Mouse (Mus musculus) embryonic facial prominence, embryonic 11.5 days (tissue): ENCODE results near the gene Oaz3. TPM values are rescaled to one million over a fixed set of nuclear protein-coding genes. Genes with fewer than 3 reads are reported as not detected.

ENCODE experiments used
- ATAC-seq: fragments of 200-750 bp; cut with Nextera tagmentation; replicated peaks from 2 replicates; pipeline ENCODE4 v1.8.0; 2017; ENCODE audit warnings: low read depth; ENCODE audit not compliant: insufficient number of reproducible peaks, low FRiP score, low TSS enrichment
- DNase-seq: peaks from one replicate; pipeline ENCODE4 v3.0.0-alpha.2; 2015; ENCODE audit warnings: low spot score
- H3K27ac ChIP-seq: fragments of 300-500 bp; sonication (generic); replicated peaks from 2 replicates; pipeline ENCODE4 v1.5.1; 2014; ENCODE audit warnings: mild to moderate bottlenecking, low read depth, low read length, control low read depth
- H3K27me3 ChIP-seq: fragments of 300-500 bp; sonication (generic); 2 replicates; pipeline ENCODE4 v1.6.1; 2014; ENCODE audit warnings: mild to moderate bottlenecking, low read length, moderate library complexity, mixed read lengths; ENCODE audit not compliant: control insufficient read depth, insufficient read depth
- H3K36me3 ChIP-seq: fragments of 300-500 bp; sonication (generic); replicated peaks from 2 replicates; pipeline ENCODE4 v1.6.1; 2014; ENCODE audit warnings: low read depth, mild to moderate bottlenecking, low read length, moderate library complexity, mixed read lengths; ENCODE audit not compliant: control insufficient read depth, insufficient read depth
- H3K4me1 ChIP-seq: fragments of 300-500 bp; sonication (generic); 2 replicates; pipeline ENCODE4 v1.6.1; 2014; ENCODE audit warnings: low read length, mixed read lengths; ENCODE audit not compliant: control insufficient read depth, insufficient read depth
- H3K4me2 ChIP-seq: fragments of 300-500 bp; sonication (generic); 2 replicates; pipeline ENCODE4 v1.6.1; 2014; ENCODE audit warnings: low read depth, mild to moderate bottlenecking, control low read depth, low read length, moderate library complexity
- H3K4me3 ChIP-seq: fragments of 300-500 bp; sonication (generic); 2 replicates; pipeline ENCODE4 v1.5.1; 2014; ENCODE audit warnings: low read depth, low read length, control low read depth
- H3K9ac ChIP-seq: fragments of 300-500 bp; sonication (generic); replicated peaks from 2 replicates; pipeline ENCODE4 v1.6.1; 2014; ENCODE audit warnings: mild to moderate bottlenecking, control low read depth, low read length
- H3K9me3 ChIP-seq: fragments of 300-500 bp; sonication (generic); replicated peaks from 2 replicates; pipeline ENCODE4 v1.6.1; 2016; ENCODE audit warnings: mild to moderate bottlenecking, low read length, inconsistent platforms, mixed read lengths; ENCODE audit not compliant: control insufficient read depth
- WGBS: fragments of 180-500 bp; shearing (Covaris S2); extraction: QIAGEN DNeasy Blood & Tissue Kit; methylation state at CpG from one replicate; pipeline ENCODE4 v1.1.7; 2014; 5-methylcytosine and 5-hydroxymethylcytosine counted together
- polyA plus RNA-seq: library from polyadenylated mRNA; unstranded; fragments of >200 nt; fragmentation: Nextera tagmentation; extraction: Ambion mirVana; gene quantifications from 2 replicates; pipeline ENCODE4 v1.2.1, GENCODE M21; 2014

Oaz3 gene
- polyA plus RNA-seq, 1 experiment from 2014 or later: not detected

DNA sequence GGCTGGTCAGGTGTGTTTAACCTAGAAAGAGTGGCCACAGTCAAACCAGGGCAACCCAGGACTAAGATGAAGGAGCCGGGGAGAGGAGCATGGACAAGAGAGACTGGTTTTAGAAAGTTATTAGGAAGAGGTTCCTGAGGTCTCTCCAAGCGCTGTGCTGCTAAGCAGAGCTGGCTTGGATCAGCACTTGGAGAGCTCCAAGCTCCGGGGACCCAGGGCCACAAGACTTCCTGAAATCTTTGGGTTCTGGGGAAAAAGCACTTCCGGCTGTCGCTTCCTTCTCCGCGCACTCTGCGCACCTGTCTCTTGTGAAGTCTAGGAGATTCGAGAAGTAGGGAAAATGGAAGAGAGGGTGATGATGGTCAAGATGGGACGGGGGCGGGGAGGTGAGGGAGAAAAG lies 35.8 kb upstream of the Oaz3 start:
- Histone ChIP-seq H3K9me3 (no peaks in the 10 kb centered on the region), H3K27ac (no peak overlapping the region), H3K36me3 (no peaks in the 10 kb centered on the region), H3K4me1 (no peaks in the 10 kb centered on the region; the same call in 1 of the 2 replicates), H3K4me2 (peak overlapping the region; percentile 25), H3K4me3 (peak overlapping the region; percentile 24), H3K27me3 (peaks cover 2% of the 10 kb centered on the region; the same call in 1 of the 2 replicates), H3K9ac (no peak overlapping the region)
- DNase-seq (peak; percentile 75), ATAC-seq (no peak)
- 2% methylated on average over 11 of the region's 11 CpGs for WGBS

GRCm38 (mm10) chr3:94478591-94479169 lies 35.0 kb upstream of the Oaz3 start:
- DNase-seq: no peak
- H3K4me1 ChIP-seq: no peaks in the 10 kb centered on the region
- ATAC-seq: 0 out of 2 replicates have a peak, but pooled peaks have one; percentile 31

DNA sequence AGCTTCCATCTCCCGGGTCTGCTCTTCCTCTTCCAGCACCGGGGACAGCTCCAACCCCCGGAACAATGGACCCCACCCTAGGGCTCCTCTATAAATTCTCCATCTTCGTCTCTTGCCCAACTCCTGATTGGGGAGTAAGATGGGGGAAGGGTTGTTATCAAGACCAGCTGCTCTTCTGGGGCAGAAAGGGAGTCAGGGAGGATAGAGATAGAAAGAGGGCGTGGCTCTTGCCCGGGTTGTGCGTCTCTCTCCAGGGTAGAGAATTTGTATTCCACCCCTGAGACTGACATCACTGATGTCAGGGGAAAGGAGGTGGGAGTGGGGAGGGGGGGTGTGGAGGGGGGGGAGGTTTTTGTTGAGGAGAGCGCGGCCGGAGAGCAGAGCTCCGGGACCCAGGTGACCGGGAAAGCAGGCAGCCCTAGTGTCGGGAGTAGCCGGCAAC lies 34.3 kb upstream of the Oaz3 start, which contains the start of gene Celf3:
Celf3 (plus strand) TSS at position 315 of the 442 bp plus-strand sequence.
- Histone ChIP-seq H3K27me3 (peaks cover 2% of the 10 kb centered on the region; the same call in 1 of the 2 replicates), H3K27ac (no peak within 1 kb of the TSS), H3K4me1 (no peaks in the 10 kb centered on the region), H3K9ac (peak within 1 kb of the TSS; percentile 22; the same call in 1 of the 2 replicates), H3K9me3 (no peaks in the 10 kb centered on the region), H3K36me3 (no peaks in the 10 kb centered on the region), H3K4me2 (peak within 1 kb of the TSS; percentile 0; the same call in 1 of the 2 replicates), H3K4me3 (peak within 1 kb of the TSS; percentile 24)
- DNase-seq (peak; percentile 66), ATAC-seq (peak; percentile 65)
- WGBS: under 1% methylated on average over 14 of the region's 14 CpGs

More at GRCm38 (mm10) chr3:94478591-94479169, 35.0 kb upstream of the Oaz3 start:
- no peak overlapping the region for H3K27ac ChIP-seq
- H3K36me3 ChIP-seq: no peaks in the 10 kb centered on the region
- peaks cover 2% of the 10 kb centered on the region; the same call in 1 of the 2 replicates for H3K27me3 ChIP-seq
- peak overlapping the region; percentile 24 for H3K4me3 ChIP-seq
- WGBS: 8% methylated on average over 9 of the region's 9 CpGs
- H3K4me2 ChIP-seq: peak overlapping the region; percentile 0; the same call in 1 of the 2 replicates
- peak overlapping the region; percentile 22; the same call in 1 of the 2 replicates for H3K9ac ChIP-seq
- no peaks in the 10 kb centered on the region for H3K9me3 ChIP-seq

- Histone ChIP-seq H3K27ac (no peak overlapping the region), H3K4me3 (no peak overlapping the region), H3K9me3 (no peaks in the 10 kb centered on the region), H3K4me1 (no peaks in the 10 kb centered on the region; the same call in 1 of the 2 replicates), H3K27me3 (peaks cover 2% of the 10 kb centered on the region; the same call in 1 of the 2 replicates), H3K4me2 (no peak overlapping the region), H3K9ac (no peak overlapping the region), H3K36me3 (no peaks in the 10 kb centered on the region)
- ATAC-seq (no peak), DNase-seq (no peak)
- WGBS: 56% methylated on average over 4 of the region's 4 CpGs
These were observed 33.7 kb upstream of the Oaz3 start for GRCm38 (mm10) chr3:94477444-94477843.

DNA sequence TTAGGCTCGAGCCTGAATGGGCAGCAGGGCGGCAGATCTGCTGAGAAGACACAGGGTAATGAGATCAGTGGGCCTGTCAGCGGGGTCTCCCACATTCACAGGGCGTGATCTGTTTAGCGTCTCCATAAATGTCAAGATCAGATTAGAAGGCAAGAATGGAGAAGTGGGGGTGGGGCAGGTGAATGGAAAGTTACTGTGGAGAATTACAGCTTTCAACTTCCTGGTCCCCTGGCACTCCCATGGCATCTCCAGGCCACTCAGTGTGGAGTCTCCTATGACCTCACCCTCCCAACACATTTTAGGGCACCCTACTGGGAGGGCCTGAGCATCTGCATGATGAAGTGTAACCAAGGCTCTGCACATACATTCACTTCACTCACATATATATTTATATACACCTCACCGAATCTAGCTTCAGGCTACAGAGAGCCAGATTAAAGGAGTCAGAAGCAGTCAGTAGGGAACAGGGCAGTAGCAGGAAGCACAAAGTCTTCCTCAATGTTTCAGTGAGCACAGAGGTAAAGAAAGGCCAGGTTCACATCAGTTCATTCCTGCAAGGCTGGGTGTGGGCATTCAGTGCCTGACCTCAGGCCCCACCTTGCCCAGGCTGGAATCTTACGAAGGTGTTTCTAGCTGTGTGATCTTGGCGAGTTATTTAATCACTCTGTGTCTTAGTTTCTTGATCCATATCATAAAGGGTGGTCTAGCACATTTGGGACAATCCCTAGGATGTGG lies 32.8 kb upstream of the Oaz3 start:
- DNase-seq (peak; percentile 26), ATAC-seq (no peak)
- Histone ChIP-seq H3K36me3 (no peaks in the 10 kb centered on the region), H3K27me3 (peaks cover 2% of the 10 kb centered on the region; the same call in 1 of the 2 replicates), H3K4me2 (no peak overlapping the region), H3K4me3 (no peak overlapping the region), H3K27ac (no peak overlapping the region), H3K4me1 (no peaks in the 10 kb centered on the region; the same call in 1 of the 2 replicates), H3K9ac (no peak overlapping the region), H3K9me3 (no peaks in the 10 kb centered on the region)
- 61% methylated on average over 8 of the region's 8 CpGs for WGBS

DNA sequence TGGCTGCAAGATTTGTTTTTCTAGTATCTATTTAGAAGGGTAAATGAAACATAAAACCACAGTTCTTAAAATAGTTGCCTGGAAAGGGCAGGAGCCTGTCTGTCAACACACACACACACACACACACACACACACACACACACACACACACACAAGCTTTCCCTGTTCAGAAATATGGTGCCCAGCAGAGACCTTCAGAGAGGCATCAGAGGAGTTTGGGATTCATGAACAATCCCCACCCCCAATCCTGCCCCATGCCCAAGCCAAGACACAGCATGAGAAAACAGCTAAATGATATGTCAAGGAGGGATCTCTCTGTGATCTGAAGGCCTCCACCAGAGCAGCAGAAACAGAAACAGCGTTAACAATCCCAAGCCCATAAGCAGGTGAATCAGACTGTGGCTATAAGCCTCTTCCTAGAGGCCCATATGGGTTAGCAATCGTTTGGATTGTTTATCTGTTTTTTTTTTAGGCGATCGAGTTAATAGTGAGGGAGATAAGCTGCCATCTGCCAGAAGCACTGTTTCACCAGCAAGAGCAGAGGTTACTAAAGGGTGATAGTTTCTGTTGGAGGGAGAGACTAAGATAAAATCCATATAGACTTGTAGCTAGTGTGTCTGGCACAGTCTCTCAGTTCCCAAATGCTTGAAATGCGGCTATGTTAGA lies 30.0 kb upstream of the Oaz3 start:
- no peaks in the 10 kb centered on the region for H3K9me3 ChIP-seq
- WGBS: 77% methylated on average over 5 of the region's 5 CpGs
- H3K36me3 ChIP-seq: no peaks in the 10 kb centered on the region
- H3K27me3 ChIP-seq: 0 out of 2 replicates have a peak, but pooled peaks cover under 1% of the 10 kb centered on the region
- H3K4me1 ChIP-seq: no peaks in the 10 kb centered on the region; the same call in 1 of the 2 replicates
- H3K4me2 ChIP-seq: no peak overlapping the region
- no peak for ATAC-seq
- no peak overlapping the region for H3K27ac ChIP-seq
- DNase-seq: no peak
- H3K9ac ChIP-seq: no peak overlapping the region
- no peak overlapping the region for H3K4me3 ChIP-seq

DNA sequence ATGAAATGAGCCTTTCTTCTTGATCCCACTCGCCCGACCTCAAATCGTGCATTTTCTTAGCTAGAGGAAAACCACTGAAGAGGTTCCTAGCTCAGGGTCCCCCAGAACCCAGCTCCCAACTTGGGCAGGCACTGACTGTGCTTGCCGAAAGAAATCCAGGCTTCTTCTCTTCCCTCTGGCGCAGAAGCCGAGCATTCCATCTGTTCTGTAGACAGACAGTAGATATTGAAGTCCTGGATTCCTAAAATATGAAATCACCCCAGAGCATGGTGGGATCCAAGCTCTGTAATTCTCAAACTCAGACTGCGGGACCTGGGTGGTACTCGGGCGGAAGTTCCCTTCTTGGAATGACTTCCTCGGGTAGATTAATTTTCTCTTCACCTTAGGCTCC lies 29.4 kb upstream of the Oaz3 start:
- no peak overlapping the region for H3K27ac ChIP-seq
- WGBS: 53% methylated on average over 10 of the region's 10 CpGs
- no peak overlapping the region for H3K4me2 ChIP-seq
- no peak for DNase-seq
- no peaks in the 10 kb centered on the region; the same call in 1 of the 2 replicates for H3K4me1 ChIP-seq
- H3K9me3 ChIP-seq: no peaks in the 10 kb centered on the region
- H3K27me3 ChIP-seq: no peaks in the 10 kb centered on the region
- no peak overlapping the region for H3K9ac ChIP-seq
- no peak for ATAC-seq
- H3K4me3 ChIP-seq: no peak overlapping the region
- no peaks in the 10 kb centered on the region for H3K36me3 ChIP-seq
